Mouse (Mus musculus) heart, embryonic 14.5 days (tissue): ENCODE data around the gene Atp8b5. TPM values are rescaled to one million over a fixed set of nuclear protein-coding genes. Genes with fewer than 3 reads are reported as not detected.

Experiments
- ATAC-seq: fragments of 200-750 bp; cut with Nextera tagmentation; 2 replicates; pipeline ENCODE4 v1.8.0; 2017; ENCODE audit warnings: low read depth, moderate TSS enrichment; ENCODE audit not compliant: insufficient number of reproducible peaks, insufficient read depth, low FRiP score
- H3K27ac ChIP-seq, 2 experiments: fragments of 200-500 bp in 1 of 2; fragments of 300-500 bp in 1 of 2; sonication (generic) in 1 of 2; replicated peaks in 1 of 2; 2 replicates each; pipeline ENCODE4 v1.5.1; 2012 to 2014; ENCODE audit warnings: low read depth in 2 of 2, low read length in 2 of 2, control low read depth in 1 of 2, mild to moderate bottlenecking in 1 of 2, mixed read lengths in 1 of 2; ENCODE audit not compliant: control insufficient read depth in 1 of 2, insufficient read depth in 1 of 2
- H3K27me3 ChIP-seq: fragments of 300-500 bp; sonication (generic); 2 replicates; pipeline ENCODE4 v1.6.1; 2014; ENCODE audit warnings: mild to moderate bottlenecking, low read length, control low read depth; ENCODE audit not compliant: control insufficient read depth, insufficient read depth
- H3K36me3 ChIP-seq: fragments of 300-500 bp; sonication (generic); 2 replicates; pipeline ENCODE4 v1.6.1; 2014; ENCODE audit warnings: mild to moderate bottlenecking, control low read depth, low read length, mixed read lengths; ENCODE audit not compliant: control insufficient read depth, insufficient read depth
- H3K4me1 ChIP-seq, 2 experiments: fragments of 200-500 bp in 1 of 2; fragments of 300-500 bp in 1 of 2; sonication (generic) in 1 of 2; 2 replicates each; pipeline ENCODE4 v1.6.1; 2012 to 2014; ENCODE audit warnings: low read length in 2 of 2, control low read depth in 1 of 2, mixed read lengths in 1 of 2; ENCODE audit not compliant: control insufficient read depth in 2 of 2, insufficient read depth in 2 of 2
- H3K4me2 ChIP-seq: fragments of 300-500 bp; sonication (generic); 2 replicates; pipeline ENCODE4 v1.6.1; 2014; ENCODE audit warnings: mild to moderate bottlenecking, low read length
- H3K4me3 ChIP-seq, 2 experiments: fragments of 200-500 bp in 1 of 2; fragments of 300-500 bp in 1 of 2; sonication (generic) in 1 of 2; 2 replicates each; pipeline ENCODE4 v1.5.1; 2012 to 2014; ENCODE audit warnings: low read length in 2 of 2, mild to moderate bottlenecking in 2 of 2, control low read depth in 1 of 2, low read depth in 1 of 2, moderate library complexity in 1 of 2; ENCODE audit not compliant: control insufficient read depth in 1 of 2, insufficient read depth in 1 of 2
- H3K9ac ChIP-seq: fragments of 300-500 bp; sonication (generic); 2 replicates; pipeline ENCODE4 v1.6.1; 2014; ENCODE audit warnings: mild to moderate bottlenecking, low read length
- H3K9me3 ChIP-seq: fragments of 300-500 bp; sonication (generic); 2 replicates; pipeline ENCODE4 v1.6.1; 2016; ENCODE audit warnings: low read length, control low read depth; ENCODE audit not compliant: control insufficient read depth
- WGBS: fragments of 180-500 bp; shearing (Covaris S2); extraction: QIAGEN DNeasy Blood & Tissue Kit; methylation state at CpG from one replicate; pipeline ENCODE4 v1.1.7; 2014; 5-methylcytosine and 5-hydroxymethylcytosine counted together
- polyA plus RNA-seq: library from polyadenylated mRNA; unstranded; fragments of >200 nt; fragmentation: Nextera tagmentation; extraction: Ambion mirVana; gene quantifications from 2 replicates; pipeline ENCODE4 v1.2.1, GENCODE M21; 2014

The Atp8b5 gene
- polyA plus RNA-seq, 1 experiment from 2014 or later = 0.20 TPM

DNA sequence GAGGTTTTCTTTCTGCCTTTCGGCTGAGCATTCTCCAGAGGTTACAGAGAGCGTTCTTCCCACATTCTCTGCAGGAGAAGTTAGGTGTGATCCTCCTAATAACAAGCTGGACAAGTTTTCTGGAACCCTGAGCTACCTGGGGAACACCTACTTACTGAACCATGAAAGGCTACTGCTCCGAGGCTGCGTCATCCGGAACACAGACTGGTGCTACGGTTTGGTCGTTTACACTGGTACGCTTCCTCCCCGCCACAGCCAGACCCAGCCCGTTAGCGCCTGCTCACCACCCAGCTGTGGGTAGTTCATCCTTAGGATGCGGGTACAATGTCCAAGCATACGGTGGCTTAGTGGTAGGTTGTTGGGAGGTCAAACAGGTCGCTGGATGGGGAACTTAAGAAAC, 55.4 kb downstream of the Atp8b5 start:
- Histone ChIP-seq H3K36me3 (no peaks in the 10 kb centered on the region), H3K4me3 (no peak overlapping the region), H3K4me1 (no peaks in the 10 kb centered on the region), H3K27ac (no peak overlapping the region), H3K27me3 (no peaks in the 10 kb centered on the region), H3K4me2 (no peak overlapping the region), H3K9me3 (no peaks in the 10 kb centered on the region), H3K9ac (no peak overlapping the region)
- WGBS = 81% methylated on average over 14 of the region's 14 CpGs
- ATAC-seq = no peak

DNA sequence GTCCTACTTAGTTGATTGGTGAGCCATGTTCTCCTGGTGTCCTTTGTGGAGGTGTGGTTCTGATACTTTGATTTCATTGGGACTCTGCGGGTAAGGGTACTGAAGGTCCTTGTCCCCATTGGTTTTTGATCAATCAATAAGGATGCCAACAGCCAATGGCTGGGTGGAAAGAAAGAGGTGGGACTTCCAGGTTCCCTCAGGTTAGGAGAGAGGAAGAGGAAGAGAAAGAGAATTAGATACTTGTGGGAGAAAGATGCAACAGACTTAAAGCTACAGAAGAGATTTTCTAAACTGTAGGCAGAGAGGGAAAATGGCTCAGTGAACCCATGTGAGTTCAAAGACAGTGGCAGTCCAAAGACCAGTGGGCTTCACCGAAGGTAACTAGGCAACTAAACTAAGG, 60.2 kb downstream of the Atp8b5 start:
- Histone ChIP-seq H3K4me1 (no peaks in the 10 kb centered on the region), H3K4me3 (no peak overlapping the region), H3K36me3 (no peaks in the 10 kb centered on the region), H3K27ac (no peak overlapping the region), H3K4me2 (no peak overlapping the region), H3K27me3 (no peaks in the 10 kb centered on the region), H3K9ac (no peak overlapping the region), H3K9me3 (no peaks in the 10 kb centered on the region)
- ATAC-seq = no peak
- WGBS = 89% methylated on average over 2 of the region's 2 CpGs

DNA sequence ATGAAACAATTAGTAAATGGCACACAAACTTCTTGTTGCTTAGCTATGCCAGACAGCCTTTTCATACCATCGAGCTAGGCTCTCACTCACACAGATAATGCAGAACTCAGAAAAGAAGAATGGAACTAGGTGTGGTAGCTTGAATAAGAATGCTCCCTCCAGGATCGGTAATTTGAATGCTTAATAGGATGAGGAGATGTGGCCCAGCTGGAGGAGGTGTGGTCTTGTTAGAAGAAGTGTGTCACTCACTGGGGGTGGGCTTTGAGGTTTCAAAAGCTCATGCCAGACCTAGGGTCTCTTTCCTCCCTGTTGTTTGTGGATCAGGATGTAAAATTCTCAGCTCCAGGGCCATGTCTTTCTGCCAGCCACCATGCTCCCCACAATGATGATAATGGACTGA, 67.8 kb downstream of the Atp8b5 start:
- Histone ChIP-seq H3K4me1 (0 out of 4 replicates have a peak, but pooled peaks cover 0 to 3% of the 10 kb centered on the region in 2 experiments), H3K4me3 (no peak overlapping the region), H3K27ac (no peak overlapping the region), H3K27me3 (no peaks in the 10 kb centered on the region), H3K36me3 (no peaks in the 10 kb centered on the region), H3K9me3 (0 out of 2 replicates have a peak, but pooled peaks cover 3% of the 10 kb centered on the region), H3K4me2 (no peak overlapping the region), H3K9ac (no peak overlapping the region)
- no peak for ATAC-seq
- WGBS = 45% methylated on average over 2 of the region's 2 CpGs

DNA sequence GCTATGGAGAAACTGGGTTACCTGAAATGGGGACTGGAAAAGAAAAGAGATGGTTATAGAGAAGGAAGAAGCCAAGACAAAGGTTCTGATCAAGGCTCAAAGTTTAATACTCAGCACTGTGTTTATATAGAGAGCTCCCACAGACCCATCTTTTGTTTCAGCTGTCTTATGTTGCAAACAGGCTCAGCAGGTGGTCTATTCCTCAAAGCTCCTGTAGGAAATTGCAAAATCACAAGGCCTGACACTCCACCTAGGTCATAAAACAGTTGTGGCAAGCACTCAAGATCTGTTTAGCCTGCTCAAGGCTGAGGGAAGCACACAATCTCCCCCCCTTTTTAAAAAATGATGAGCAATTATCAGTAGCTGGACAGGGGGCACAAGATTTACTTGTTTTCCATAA, 69.2 kb downstream of the Atp8b5 start:
- 0 out of 2 replicates have a peak, but pooled peaks cover 3% of the 10 kb centered on the region for H3K9me3 ChIP-seq
- H3K4me1 ChIP-seq = 0 out of 4 replicates have a peak, but pooled peaks cover 0 to 4% of the 10 kb centered on the region in 2 experiments
- no peak overlapping the region for H3K27ac ChIP-seq
- no peaks in the 10 kb centered on the region for H3K27me3 ChIP-seq
- no peak overlapping the region for H3K4me2 ChIP-seq
- no peak for ATAC-seq
- H3K36me3 ChIP-seq = no peaks in the 10 kb centered on the region
- H3K9ac ChIP-seq = no peak overlapping the region
- H3K4me3 ChIP-seq = no peak overlapping the region

DNA sequence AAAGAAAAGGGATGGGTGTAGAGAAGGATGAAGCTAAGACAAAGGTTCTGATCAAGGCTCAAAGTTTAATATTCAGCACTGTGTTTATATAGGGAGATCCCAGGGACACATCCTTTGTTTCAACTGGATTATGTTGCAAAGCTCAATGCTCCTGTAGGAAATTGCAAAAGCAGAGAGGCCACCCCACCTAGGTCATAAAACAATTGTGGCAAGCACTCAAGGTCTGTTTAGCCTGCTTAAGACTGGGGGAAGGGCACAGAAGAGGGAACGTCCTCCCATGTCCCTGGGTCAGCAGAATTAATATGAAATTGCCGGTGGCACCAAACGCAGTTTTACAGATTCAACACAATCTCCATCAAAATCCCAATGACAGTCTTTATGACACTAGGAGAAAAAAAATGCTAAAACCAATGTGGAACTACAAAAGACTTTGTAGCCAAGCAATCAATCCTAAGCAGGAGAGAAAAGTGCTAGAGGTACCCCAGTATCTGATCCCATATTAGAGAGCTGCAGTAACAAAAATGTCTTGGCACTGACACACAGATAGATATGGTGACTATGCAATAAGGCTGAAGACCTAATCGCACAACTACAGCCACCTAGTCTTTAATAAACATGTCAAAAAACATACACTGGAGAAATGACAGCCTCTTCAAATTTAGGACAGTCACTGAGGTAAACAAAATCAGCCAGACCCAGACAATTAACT, 73.3 kb downstream of the Atp8b5 start:
- Histone ChIP-seq H3K9me3 (0 out of 2 replicates have a peak, but pooled peaks cover 3% of the 10 kb centered on the region), H3K27me3 (no peaks in the 10 kb centered on the region), H3K36me3 (no peaks in the 10 kb centered on the region), H3K4me3 (no peak overlapping the region), H3K27ac (no peak overlapping the region), H3K9ac (no peak overlapping the region), H3K4me1 (0 out of 4 replicates have a peak, but pooled peaks cover 0 to 4% of the 10 kb centered on the region in 2 experiments), H3K4me2 (no peak overlapping the region)
- 77% methylated on average over 4 of the region's 4 CpGs for WGBS
- no peak for ATAC-seq

DNA sequence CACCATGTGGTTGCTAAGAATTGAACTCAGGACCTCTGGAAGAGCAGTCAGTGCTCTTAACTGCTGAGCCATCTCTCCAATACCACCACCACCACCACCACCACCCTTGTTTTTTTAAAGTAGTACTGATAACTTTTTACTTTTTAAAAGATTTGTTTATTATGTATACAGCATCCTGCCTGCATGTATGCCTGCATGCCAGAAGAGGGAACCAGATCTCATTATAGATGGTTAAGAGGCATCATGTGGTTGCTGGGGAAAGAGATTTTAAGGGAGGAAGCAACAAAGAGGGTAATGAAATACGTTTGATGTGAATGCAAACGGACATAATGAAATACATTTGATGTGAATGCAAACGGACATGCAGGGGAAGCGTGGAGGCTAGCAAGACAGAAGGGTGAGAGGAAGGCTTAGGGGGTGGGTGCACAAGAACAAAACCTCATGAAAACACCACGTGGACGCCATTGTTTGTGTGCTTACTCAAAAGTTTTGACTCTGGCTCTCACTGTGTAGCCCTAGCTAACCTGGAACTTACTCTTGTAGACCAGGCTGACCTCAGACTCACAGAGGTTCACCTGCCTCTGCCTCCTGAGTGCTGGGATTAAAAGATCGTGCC, 74.4 kb downstream of the Atp8b5 start:
- Histone ChIP-seq H3K27ac (no peak overlapping the region), H3K36me3 (no peaks in the 10 kb centered on the region), H3K4me1 (0 out of 4 replicates have a peak, but pooled peaks cover 0 to 4% of the 10 kb centered on the region in 2 experiments), H3K27me3 (no peaks in the 10 kb centered on the region), H3K4me2 (no peak overlapping the region), H3K4me3 (no peak overlapping the region), H3K9ac (no peak overlapping the region), H3K9me3 (0 out of 2 replicates have a peak, but pooled peaks cover 3% of the 10 kb centered on the region)
- 88% methylated on average over 7 of the region's 7 CpGs for WGBS
- no peak for ATAC-seq

DNA sequence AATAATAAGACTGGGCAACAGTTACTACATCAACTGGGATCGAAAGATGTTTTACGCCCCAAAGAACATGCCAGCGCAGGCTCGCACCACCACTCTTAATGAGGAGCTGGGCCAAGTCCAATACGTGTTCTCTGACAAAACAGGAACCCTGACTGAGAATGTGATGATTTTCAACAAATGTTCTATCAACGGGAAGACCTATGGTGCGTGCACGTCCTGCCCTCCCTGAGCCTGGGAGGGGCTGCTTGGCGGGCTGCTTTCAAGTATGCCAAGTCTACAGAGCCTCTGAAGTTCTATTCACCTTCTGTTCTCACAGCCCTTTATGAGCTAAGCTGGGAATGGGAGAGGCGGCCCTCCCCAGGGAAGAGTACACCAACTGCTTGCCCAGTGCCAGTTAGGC, 75.5 kb downstream of the Atp8b5 start:
- no peak for ATAC-seq
- H3K9me3 ChIP-seq = no peaks in the 10 kb centered on the region
- H3K27me3 ChIP-seq = no peaks in the 10 kb centered on the region
- no peak overlapping the region for H3K4me3 ChIP-seq
- no peak overlapping the region for H3K4me2 ChIP-seq
- no peaks in the 10 kb centered on the region for H3K36me3 ChIP-seq
- H3K27ac ChIP-seq = no peak overlapping the region
- no peak overlapping the region for H3K9ac ChIP-seq
- H3K4me1 ChIP-seq = 0 out of 4 replicates have a peak, but pooled peaks cover 0 to 4% of the 10 kb centered on the region in 2 experiments
- WGBS = 89% methylated on average over 10 of the region's 10 CpGs
